Mouse (Mus musculus) kidney, adult 2 months (tissue): ENCODE data around the gene Bhlhe23.

Experiments
- CTCF ChIP-seq: fragments of 200-500 bp; conservative IDR thresholded peaks from 2 replicates; pipeline ENCODE4 v1.5.1; 2011; ENCODE audit warnings: low read depth, mild to moderate bottlenecking, control low read depth, low read length, moderate library complexity, mixed read lengths; ENCODE audit not compliant: insufficient read depth, insufficient read length
- POLR2A ChIP-seq: fragments of 200-500 bp; IDR thresholded peaks from one replicate; pipeline ENCODE4 v1.6.1; 2011; ENCODE audit warnings: low read depth, low read length, control low read depth

GRCm38 (mm10) chr2:180825147-180825941, 48.6 kb upstream of the Bhlhe23 start:
- no peak for TF ChIP-seq CTCF
- no peak for TF ChIP-seq POLR2A
